Mouse (Mus musculus): ENCODE data around the gene Myadml2. TPM values are rescaled to one million over a fixed set of nuclear protein-coding genes. Genes with fewer than 3 reads are reported as not detected.

Gene Myadml2
- total and polyA plus RNA-seq, 3 experiments, result 0.68 TPM; not detected in 2

DNA sequence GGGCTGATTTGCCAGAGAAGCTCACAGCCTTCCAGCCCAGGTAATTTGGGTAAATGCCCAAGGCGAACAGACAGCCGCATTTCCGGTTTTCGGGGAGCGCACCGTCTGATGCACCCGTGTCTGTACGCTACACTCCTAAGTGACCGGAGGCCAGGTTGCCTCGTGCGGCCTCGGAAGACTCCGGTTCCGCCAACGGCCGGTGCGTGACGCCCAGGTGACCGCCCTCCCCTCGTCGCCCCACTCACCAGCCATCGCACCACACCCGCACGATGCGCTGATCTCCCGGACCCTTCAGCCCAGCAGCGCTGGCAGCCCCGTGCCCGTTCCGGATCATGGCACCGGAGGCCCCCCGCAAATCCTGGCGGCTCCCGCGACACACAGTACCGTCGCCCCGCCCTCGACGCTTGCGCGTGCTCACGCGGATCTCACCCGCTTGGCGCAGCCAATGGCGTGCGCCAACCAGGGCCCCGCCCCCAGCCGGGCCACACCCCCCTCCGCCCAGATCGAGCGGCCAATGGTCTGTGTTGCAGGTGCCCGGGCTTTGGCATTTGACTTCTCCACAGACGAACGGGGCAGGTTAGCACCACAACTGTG, 30.3 kb downstream of the Myadml2 start, which contains the start of gene Pcyt2 (continued):
- no peak; the same call in 1 of the 2 replicates for TF ChIP-seq E2F4 (IDR thresholded peaks at IDR 0.05; ENCODE audit: insufficient replicate concordance, low read depth, low read length)
- TF ChIP-seq MAFK (IDR thresholded peaks at IDR 0.05; ENCODE audit: insufficient replicate concordance, low read length), result no peak
- no peak for TF ChIP-seq JUND (conservative IDR thresholded peaks at IDR 0.05; ENCODE audit: low read depth, low read length)
- peak; percentile 57 for TF ChIP-seq MEF2A (IDR thresholded peaks at IDR 0.05; ENCODE audit: borderline replicate concordance, low read depth, low read length)
- no peak for TF ChIP-seq KAT2A (IDR thresholded peaks at IDR 0.05; ENCODE audit: insufficient replicate concordance, low read length)
- TF ChIP-seq SMC3 (IDR thresholded peaks at IDR 0.05; ENCODE audit: low read depth, low read length), result no peak
- peak; percentile 92 for TF ChIP-seq BHLHE40 (IDR thresholded peaks at IDR 0.05; ENCODE audit: low read depth, low read length)
- no peak for TF ChIP-seq JUN (IDR thresholded peaks at IDR 0.05; ENCODE audit: insufficient read depth, low read depth, low read length)
- TF ChIP-seq ETS1 (conservative IDR thresholded peaks at IDR 0.05; ENCODE audit: low read depth, low read length), result no peak
- TF ChIP-seq PAX5 (IDR thresholded peaks at IDR 0.05; ENCODE audit: low read length), result no peak
- TF ChIP-seq IRF4 (IDR thresholded peaks at IDR 0.05; ENCODE audit: low read depth, low read length), result peak; percentile 13; the same call in 1 of the 2 replicates
- TF ChIP-seq MYC (IDR thresholded peaks at IDR 0.05; ENCODE audit: low read depth, low read length), result 0 out of 2 replicates have a peak, but pooled peaks have one; percentile 52

DNA sequence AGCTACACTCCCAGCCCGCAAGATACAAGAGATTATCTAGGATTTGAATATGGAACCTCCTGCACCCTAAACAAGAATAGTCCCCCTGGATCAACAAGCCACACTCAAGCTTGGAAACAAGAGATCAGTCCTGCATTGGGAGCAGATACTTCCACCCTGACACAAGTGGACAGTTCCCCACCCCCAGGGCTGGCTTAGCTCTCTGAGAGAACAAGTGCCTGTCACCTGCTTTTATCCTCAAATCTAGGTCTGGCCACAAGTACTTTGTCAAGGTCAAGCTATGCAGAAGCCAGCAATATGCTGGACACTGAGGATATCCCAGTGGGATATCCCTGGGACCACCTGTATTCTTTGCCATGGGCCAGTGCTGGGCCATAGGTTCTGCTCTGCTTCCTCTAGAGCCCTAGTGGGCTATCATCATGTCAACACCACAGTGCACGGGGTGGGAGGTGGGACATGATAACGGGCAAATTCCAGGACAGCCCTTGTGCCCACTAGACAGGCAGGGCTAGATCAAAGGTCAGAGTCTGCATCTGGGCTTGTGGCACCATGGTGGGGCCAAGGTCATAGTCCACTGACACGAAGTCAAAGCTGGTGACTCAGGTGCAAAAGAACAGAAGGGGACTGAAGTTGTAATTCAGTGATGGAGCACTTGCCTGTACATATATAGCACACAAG, 31.2 kb downstream of the Myadml2 start:
- Histone ChIP-seq H3K27me3 (replicated peaks) (no peaks in the 10 kb centered on the region), H3K27ac (ENCODE audit: insufficient read depth, low read depth) (0 out of 2 replicates have a peak overlapping the region, but pooled peaks have one; percentile 59), H3K36me3 (replicated peaks in 1 of 2; ENCODE audit: control insufficient read depth in 1 of 2, insufficient read depth in 1 of 2, low read length in 1 of 2) (peaks cover 64 to 80% of the 10 kb centered on the region in 2 experiments), H3K4me3 (replicated peaks in 1 of 3; ENCODE audit: low read depth in 2 of 3, low read length in 2 of 3, poor library complexity in 1 of 3) (peak overlapping the region; percentile 75 to 87 (median 79)), H3K4me1 (ENCODE audit: control insufficient read depth in 1 of 2, insufficient read depth in 2 of 2) (peaks cover 8 to 36% of the 10 kb centered on the region in 2 experiments), H3K79me2 (replicated peaks; ENCODE audit: control insufficient read depth, extremely low read depth, insufficient read depth, poor library complexity, severe bottlenecking) (peaks cover 22% of the 10 kb centered on the region), H3K4me2 (ENCODE audit: insufficient read depth, low read depth, poor library complexity, severe bottlenecking) (peak overlapping the region; percentile 63), H3K9ac (ENCODE audit: insufficient read depth, low read depth) (peak overlapping the region; percentile 73), H3K9me3 (replicated peaks; ENCODE audit: low read length) (no peaks in the 10 kb centered on the region)
- no peak for DNase-seq (ENCODE audit: extremely low read depth)
- TF ChIP-seq PAX5 (IDR thresholded peaks at IDR 0.05; ENCODE audit: low read length) (no peak), SIN3A (IDR thresholded peaks at IDR 0.05; ENCODE audit: low read length) (no peak), MAX (IDR thresholded peaks at IDR 0.05; ENCODE audit: low read length) (no peak), USF2 (conservative IDR thresholded peaks at IDR 0.05; ENCODE audit: low read depth, low read length) (no peak), CHD1 (IDR thresholded peaks at IDR 0.05; ENCODE audit: low read depth, low read length) (no peak), ZKSCAN1 (IDR thresholded peaks at IDR 0.05; ENCODE audit: borderline replicate concordance, low read depth, low read length) (no peak), MEF2A (IDR thresholded peaks at IDR 0.05; ENCODE audit: borderline replicate concordance, low read depth, low read length) (no peak), E2F4 (IDR thresholded peaks at IDR 0.05; ENCODE audit: insufficient replicate concordance, low read depth, low read length) (no peak), USF1 (IDR thresholded peaks at IDR 0.05; ENCODE audit: low read depth, low read length) (no peak), CTCF (conservative IDR thresholded peaks at IDR 0.05 in 1 of 2, IDR thresholded peaks at IDR 0.05 in 1 of 2; ENCODE audit: low read depth in 2 of 2, low read length in 2 of 2) (no peak), NRF1 (IDR thresholded peaks at IDR 0.05; ENCODE audit: low read depth, low read length) (no peak), ZC3H11A (IDR thresholded peaks at IDR 0.05; ENCODE audit: low read depth, low read length) (no peak), EP300 (IDR thresholded peaks at IDR 0.05; ENCODE audit: low read length) (no peak), TBP (conservative IDR thresholded peaks at IDR 0.05; ENCODE audit: low read depth, low read length) (no peak), JUN (IDR thresholded peaks at IDR 0.05; ENCODE audit: insufficient read depth, low read depth, low read length) (no peak), MAFK (IDR thresholded peaks at IDR 0.05; ENCODE audit: insufficient replicate concordance, low read length) (no peak), POLR2A (IDR thresholded peaks at IDR 0.05; ENCODE audit: low read depth, low read length) (no peak), GABPA (IDR thresholded peaks at IDR 0.05; ENCODE audit: insufficient replicate concordance, low read depth, low read length) (no peak)
- dilution Hi-C loops (cut with MboI; ENCODE audit: extremely low pct_ligation_motif_present, extremely low pct_unique_long_range_greater_than_20kb, low sequenced_read_pairs), result no loop called here
- in situ Hi-C loops (cut with MboI; ENCODE audit: low pct_ligation_motif_present, low pct_unique_long_range_greater_than_20kb, low sequenced_read_pairs), result no loop called here
